Mouse (Mus musculus) heart, embryonic 11.5 days (tissue): ENCODE measurements around the gene Zbtb40. TPM values are rescaled to one million over a fixed set of nuclear protein-coding genes. Genes with fewer than 3 reads are reported as not detected.

Experiments
- ATAC-seq: fragments of 200-750 bp; cut with Nextera tagmentation; replicated peaks from 2 replicates; pipeline ENCODE4 v1.8.0; 2017; ENCODE audit warnings: moderate library complexity; ENCODE audit not compliant: insufficient number of reproducible peaks, low FRiP score, low TSS enrichment
- H3K27ac ChIP-seq: fragments of 300-500 bp; sonication (generic); 2 replicates; pipeline ENCODE4 v1.5.1; 2014; ENCODE audit warnings: mild to moderate bottlenecking, low read depth, low read length
- H3K27me3 ChIP-seq: fragments of 300-500 bp; sonication (generic); 2 replicates; pipeline ENCODE4 v1.6.1; 2014; ENCODE audit warnings: mild to moderate bottlenecking, low read length, mixed read lengths; ENCODE audit not compliant: control insufficient read depth, insufficient read depth
- H3K36me3 ChIP-seq: fragments of 300-500 bp; sonication (generic); 2 replicates; pipeline ENCODE4 v1.6.1; 2014; ENCODE audit warnings: mild to moderate bottlenecking, low read length, moderate library complexity, mixed read lengths; ENCODE audit not compliant: control insufficient read depth, insufficient read depth
- H3K4me1 ChIP-seq: fragments of 300-500 bp; sonication (generic); 2 replicates; pipeline ENCODE4 v1.6.1; 2014; ENCODE audit warnings: low read length; ENCODE audit not compliant: control insufficient read depth, insufficient read depth
- H3K4me2 ChIP-seq: fragments of 300-500 bp; sonication (generic); 2 replicates; pipeline ENCODE4 v1.6.1; 2014; ENCODE audit warnings: mild to moderate bottlenecking, moderate library complexity
- H3K4me3 ChIP-seq: fragments of 300-500 bp; sonication (generic); 2 replicates; pipeline ENCODE4 v1.5.1; 2014; ENCODE audit warnings: low read depth, low read length
- H3K9ac ChIP-seq: fragments of 300-500 bp; sonication (generic); 2 replicates; pipeline ENCODE4 v1.6.1; 2014; ENCODE audit warnings: mild to moderate bottlenecking, low read depth, low read length, moderate library complexity
- H3K9me3 ChIP-seq: fragments of 300-500 bp; sonication (generic); replicated peaks from 2 replicates; pipeline ENCODE4 v1.6.1; 2016; ENCODE audit warnings: low read length; ENCODE audit not compliant: control insufficient read depth
- WGBS: fragments of 180-500 bp; shearing (Covaris S2); extraction: QIAGEN DNeasy Blood & Tissue Kit; methylation state at CpG from one replicate; pipeline ENCODE4 v1.1.7; 2014; ENCODE audit not compliant: insufficient replicate concordance; 5-methylcytosine and 5-hydroxymethylcytosine counted together
- polyA plus RNA-seq: library from polyadenylated mRNA; unstranded; fragments of >200 nt; fragmentation: Nextera tagmentation; extraction: Ambion mirVana; gene quantifications from 2 replicates; pipeline ENCODE4 v1.2.1, GENCODE M21; 2014

The Zbtb40 gene
- polyA plus RNA-seq, 1 experiment from 2014 or later = 3.7 TPM

DNA sequence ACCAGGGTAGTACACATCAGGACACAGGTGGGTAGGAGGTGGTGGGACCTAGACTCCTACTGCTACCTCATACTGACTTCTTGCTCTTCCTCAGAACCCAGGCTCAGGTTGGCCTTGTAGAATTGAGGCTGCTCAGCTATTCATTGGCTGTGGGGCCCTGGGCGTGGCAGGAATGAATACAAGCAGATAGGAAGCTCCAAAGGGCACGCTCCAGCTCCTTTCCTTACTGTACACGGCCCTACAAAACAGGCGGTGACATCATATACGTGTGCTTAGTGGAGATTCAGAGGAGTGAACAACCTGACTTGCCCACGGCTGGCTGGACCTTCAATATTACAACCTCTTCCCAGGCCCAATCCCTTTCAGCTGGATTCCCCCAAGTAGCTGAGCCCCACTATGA, 22.6 kb upstream of the Zbtb40 start:
- H3K36me3 ChIP-seq = no peaks in the 10 kb centered on the region
- WGBS = 71% methylated on average over 6 of the region's 6 CpGs
- H3K4me1 ChIP-seq = no peaks in the 10 kb centered on the region; the same call in 1 of the 2 replicates

DNA sequence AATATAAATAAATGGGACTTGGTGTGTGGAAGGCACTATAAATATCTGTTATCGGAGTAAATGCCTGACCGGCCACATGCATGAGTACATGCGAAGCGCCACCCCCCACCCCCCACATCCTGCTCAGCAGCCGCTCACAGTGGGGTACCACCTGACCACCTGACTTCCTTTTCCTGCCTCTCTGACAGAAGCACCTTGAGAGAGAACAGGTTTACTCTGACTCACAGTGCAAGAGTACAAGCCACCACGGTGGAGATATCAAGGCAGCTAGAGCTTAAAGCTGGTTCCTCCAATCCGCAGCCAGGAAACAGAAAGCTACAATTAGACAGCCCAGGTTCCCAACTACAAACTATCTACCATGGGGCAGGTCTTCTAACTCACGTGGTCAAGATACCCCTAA, 19.9 kb upstream of the Zbtb40 start:
- Histone ChIP-seq H3K9me3 (no peaks in the 10 kb centered on the region), H3K27ac (no peak overlapping the region), H3K4me2 (no peak overlapping the region), H3K36me3 (no peaks in the 10 kb centered on the region), H3K4me1 (no peaks in the 10 kb centered on the region; the same call in 1 of the 2 replicates), H3K4me3 (no peak overlapping the region), H3K9ac (no peak overlapping the region), H3K27me3 (0 out of 2 replicates have a peak, but pooled peaks cover 2% of the 10 kb centered on the region)
- 19% methylated on average over 8 of the region's 8 CpGs for WGBS
- no peak for ATAC-seq

More for the DNA sequence above, 22.6 kb upstream of the Zbtb40 start:
- Histone ChIP-seq H3K9me3 (no peaks in the 10 kb centered on the region), H3K27me3 (no peaks in the 10 kb centered on the region), H3K4me2 (no peak overlapping the region), H3K4me3 (no peak overlapping the region), H3K9ac (no peak overlapping the region), H3K27ac (no peak overlapping the region)
- ATAC-seq = no peak

DNA sequence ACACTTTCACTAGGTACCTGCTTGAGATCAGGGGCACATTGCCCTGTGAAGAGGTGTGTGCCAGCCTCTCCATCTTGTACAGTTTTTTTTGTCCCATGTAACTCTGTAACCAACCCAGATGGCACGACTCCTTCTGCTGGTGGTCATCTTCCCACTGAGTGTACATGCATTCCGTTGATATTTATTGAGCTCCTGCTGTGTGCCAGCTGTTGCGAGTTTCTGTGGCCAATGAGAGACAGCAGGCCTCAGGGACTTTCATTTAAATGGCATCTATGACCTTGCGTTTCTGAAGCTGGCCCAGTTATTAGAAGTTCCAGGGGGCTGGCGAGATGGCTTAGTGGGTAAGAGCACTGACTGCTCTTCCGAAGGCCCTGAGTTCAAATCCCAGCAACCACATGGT, 17.2 kb upstream of the Zbtb40 start:
- no peaks in the 10 kb centered on the region for H3K36me3 ChIP-seq
- ATAC-seq = no peak
- WGBS = 80% methylated on average over 6 of the region's 6 CpGs
- H3K27ac ChIP-seq = no peak overlapping the region
- H3K4me3 ChIP-seq = no peak overlapping the region
- H3K4me2 ChIP-seq = no peak overlapping the region
- H3K9me3 ChIP-seq = no peaks in the 10 kb centered on the region
- peaks cover 5% of the 10 kb centered on the region; the same call in 1 of the 2 replicates for H3K27me3 ChIP-seq
- no peaks in the 10 kb centered on the region; the same call in 1 of the 2 replicates for H3K4me1 ChIP-seq
- no peak overlapping the region for H3K9ac ChIP-seq

DNA sequence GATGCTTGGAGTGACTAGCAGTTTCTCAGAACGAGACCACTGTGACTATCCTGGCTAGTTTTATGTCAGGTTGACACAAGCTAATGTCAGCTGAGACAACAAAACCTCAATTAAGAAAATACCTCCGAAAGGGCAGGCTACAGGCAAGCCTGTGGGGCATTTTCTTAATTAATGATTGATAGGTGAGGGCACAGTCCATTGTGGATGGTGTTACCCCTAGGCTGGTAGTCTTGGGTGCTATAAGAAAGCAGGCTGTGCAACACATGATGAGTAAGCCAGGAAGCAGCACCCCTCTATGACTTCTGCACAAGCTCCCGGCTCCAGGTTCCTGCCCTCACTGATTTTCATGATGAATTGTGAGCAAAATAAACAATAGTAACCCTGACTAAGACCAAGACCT, 6.3 kb upstream of the Zbtb40 start:
- no peak for ATAC-seq
- Histone ChIP-seq H3K27ac (no peak overlapping the region), H3K4me1 (0 out of 2 replicates have a peak, but pooled peaks cover 2% of the 10 kb centered on the region), H3K9ac (no peak overlapping the region), H3K9me3 (no peaks in the 10 kb centered on the region), H3K36me3 (no peaks in the 10 kb centered on the region), H3K27me3 (peaks cover 13% of the 10 kb centered on the region), H3K4me2 (no peak overlapping the region), H3K4me3 (no peak overlapping the region)
- 58% methylated on average over 3 of the region's 3 CpGs for WGBS

DNA sequence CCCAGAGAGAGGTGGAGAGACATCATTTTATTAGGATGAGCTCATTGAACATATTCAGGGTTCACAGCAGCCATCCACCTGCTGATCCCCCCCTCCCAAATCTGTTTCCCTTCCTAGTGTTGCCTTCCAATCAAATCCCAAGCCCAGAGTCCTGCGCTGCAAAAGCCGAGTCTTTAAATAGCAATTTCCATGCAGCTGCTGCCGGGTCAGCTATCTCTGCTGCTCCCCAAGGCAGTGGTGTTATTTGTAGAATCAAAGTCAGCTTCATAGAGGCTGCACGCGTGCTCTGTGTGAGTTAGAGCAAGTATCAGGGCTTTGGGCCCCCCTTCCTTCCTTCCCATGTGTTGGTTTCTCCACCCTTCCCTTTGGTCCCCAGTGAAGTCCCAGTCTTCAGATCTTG, 5.2 kb upstream of the Zbtb40 start:
- Histone ChIP-seq H3K4me2 (no peak overlapping the region), H3K36me3 (no peaks in the 10 kb centered on the region), H3K27ac (peak overlapping the region; percentile 51), H3K9me3 (0 out of 2 replicates have a peak, but pooled peaks cover 5% of the 10 kb centered on the region), H3K27me3 (peaks cover 13% of the 10 kb centered on the region), H3K9ac (no peak overlapping the region), H3K4me3 (no peak overlapping the region), H3K4me1 (0 out of 2 replicates have a peak, but pooled peaks cover 2% of the 10 kb centered on the region)
- 48% methylated on average over 5 of the region's 5 CpGs for WGBS
- no peak for ATAC-seq

DNA sequence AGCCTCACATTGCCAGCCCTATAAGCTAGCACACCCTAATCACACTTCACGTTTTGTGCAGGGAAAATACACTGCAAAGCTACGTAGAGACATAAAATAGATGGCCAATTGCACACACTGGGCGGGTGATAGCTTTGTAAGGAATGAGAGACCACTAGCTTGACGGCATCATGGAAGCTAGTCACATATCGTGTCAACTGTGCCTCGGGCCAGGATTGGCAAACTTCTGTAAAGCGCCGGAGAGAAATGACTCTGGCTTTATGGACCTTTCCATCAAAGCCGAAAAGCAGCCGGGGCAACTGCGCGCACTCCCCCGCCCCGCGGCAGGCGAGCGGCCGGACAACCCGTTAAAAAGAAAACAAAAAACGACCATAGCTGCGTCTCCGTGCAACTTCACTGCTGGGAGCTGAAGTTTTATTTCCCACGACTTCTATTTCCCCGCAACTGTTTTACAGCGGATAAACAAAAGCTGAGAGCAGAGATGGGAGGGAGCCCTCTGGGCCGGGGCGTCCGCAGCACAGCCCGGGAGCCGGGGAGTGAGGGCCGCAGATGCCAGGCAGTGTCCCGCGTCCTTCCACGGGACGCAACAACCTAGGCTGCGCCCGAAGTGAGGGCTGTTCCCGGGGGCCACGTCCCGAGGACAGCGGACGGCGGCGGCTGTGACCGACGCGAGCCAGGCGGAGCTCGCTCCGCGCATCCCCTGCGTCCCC, 606 bp downstream of the Zbtb40 start:
- Histone ChIP-seq H3K4me3 (peak overlapping the region; percentile 86), H3K9me3 (0 out of 2 replicates have a peak, but pooled peaks cover 5% of the 10 kb centered on the region), H3K4me1 (peaks cover 21% of the 10 kb centered on the region), H3K4me2 (peak overlapping the region; percentile 73), H3K9ac (peak overlapping the region; percentile 69), H3K27me3 (peaks cover 11% of the 10 kb centered on the region; the same call in 1 of the 2 replicates), H3K36me3 (no peaks in the 10 kb centered on the region), H3K27ac (peak overlapping the region; percentile 54)
- peak; percentile 47; the same call in 1 of the 2 replicates for ATAC-seq
- WGBS = under 1% methylated on average over 52 of the region's 52 CpGs

DNA sequence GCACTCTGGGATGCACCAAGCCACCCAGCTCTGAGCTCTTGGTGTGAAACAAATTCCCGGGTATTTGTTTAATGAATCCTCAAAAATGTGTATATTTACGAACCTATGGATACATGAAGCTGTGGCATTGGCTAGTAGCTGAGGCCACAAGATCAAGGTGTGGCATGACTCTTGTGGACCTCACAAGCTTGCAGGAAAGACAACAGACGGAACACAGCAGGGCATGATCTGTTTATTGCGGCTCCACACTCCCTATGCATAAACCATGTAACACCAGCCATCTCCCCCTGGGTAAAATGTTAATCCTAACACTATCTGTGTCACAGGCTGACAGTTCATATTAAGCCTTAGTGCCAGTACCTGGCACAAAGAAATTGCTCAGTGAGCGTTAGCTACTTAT, 2.5 kb downstream of the Zbtb40 start:
- Histone ChIP-seq H3K9ac (no peak overlapping the region), H3K9me3 (0 out of 2 replicates have a peak, but pooled peaks cover 5% of the 10 kb centered on the region), H3K4me3 (no peak overlapping the region), H3K27me3 (peaks cover 8% of the 10 kb centered on the region; the same call in 1 of the 2 replicates), H3K36me3 (no peaks in the 10 kb centered on the region), H3K27ac (no peak overlapping the region), H3K4me1 (peaks cover 23% of the 10 kb centered on the region), H3K4me2 (no peak overlapping the region)
- WGBS = 92% methylated on average over 5 of the region's 5 CpGs
- ATAC-seq = no peak

DNA sequence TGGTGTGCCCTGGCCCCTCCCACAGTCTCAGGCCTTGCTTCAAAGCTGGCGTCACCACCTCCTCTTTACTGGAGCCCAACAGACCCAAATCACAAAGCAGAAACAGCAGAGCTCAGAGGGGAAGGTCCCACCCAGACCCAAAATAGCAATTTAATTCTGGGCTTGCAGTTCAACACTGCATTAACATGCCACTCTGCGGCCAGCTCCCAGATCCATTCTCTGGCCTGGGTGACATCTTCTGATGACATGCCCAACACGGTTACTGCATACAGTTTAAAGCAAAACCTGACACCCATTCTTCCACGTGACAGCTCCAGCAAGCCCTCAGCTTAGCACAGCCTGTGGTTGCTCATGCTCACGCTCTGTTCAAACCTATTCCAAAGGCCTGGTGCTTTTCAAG, 4.1 kb downstream of the Zbtb40 start:
- H3K36me3 ChIP-seq = no peaks in the 10 kb centered on the region
- 46% methylated on average over 5 of the region's 5 CpGs for WGBS
- H3K4me3 ChIP-seq = no peak overlapping the region
- 0 out of 2 replicates have a peak overlapping the region, but pooled peaks have one; percentile 18 for H3K9ac ChIP-seq
- no peak for ATAC-seq
- H3K4me2 ChIP-seq = no peak overlapping the region
- H3K4me1 ChIP-seq = peaks cover 23% of the 10 kb centered on the region
- no peaks in the 10 kb centered on the region for H3K27me3 ChIP-seq
- peak overlapping the region; percentile 42; the same call in 1 of the 2 replicates for H3K27ac ChIP-seq
- 0 out of 2 replicates have a peak, but pooled peaks cover 5% of the 10 kb centered on the region for H3K9me3 ChIP-seq
